Mouse (Mus musculus) midbrain, embryonic 11.5 days (tissue): ENCODE measurements around the gene Rbpjl. TPM values are rescaled to one million over a fixed set of nuclear protein-coding genes. Genes with fewer than 3 reads are reported as not detected.

Source experiments
- ATAC-seq: fragments of 200-750 bp; cut with Nextera tagmentation; 2 replicates; pipeline ENCODE4 v1.8.0; 2017; ENCODE audit warnings: moderate TSS enrichment, moderate library complexity; ENCODE audit not compliant: low FRiP score
- DNase-seq: peaks from one replicate; pipeline ENCODE4 v3.0.0; 2015; ENCODE audit warnings: low spot score; ENCODE audit errors: missing footprints
- H3K27ac ChIP-seq: fragments of 300-500 bp; sonication (generic); 2 replicates; pipeline ENCODE4 v1.5.1; 2014; ENCODE audit warnings: low read depth, low read length
- H3K27me3 ChIP-seq: fragments of 300-500 bp; sonication (generic); 2 replicates; pipeline ENCODE4 v1.6.1; 2014; ENCODE audit warnings: mild to moderate bottlenecking, low read length, moderate library complexity, mixed read lengths; ENCODE audit not compliant: control insufficient read depth, insufficient read depth
- H3K36me3 ChIP-seq: fragments of 300-500 bp; sonication (generic); 2 replicates; pipeline ENCODE4 v1.6.1; 2014; ENCODE audit warnings: mild to moderate bottlenecking, low read length, moderate library complexity, mixed read lengths; ENCODE audit not compliant: control insufficient read depth, insufficient read depth
- H3K4me1 ChIP-seq: fragments of 300-500 bp; sonication (generic); 2 replicates; pipeline ENCODE4 v1.6.1; 2014; ENCODE audit warnings: low read length; ENCODE audit not compliant: control insufficient read depth, insufficient read depth
- H3K4me2 ChIP-seq: fragments of 300-500 bp; sonication (generic); 2 replicates; pipeline ENCODE4 v1.6.1; 2014; ENCODE audit warnings: mild to moderate bottlenecking, moderate library complexity
- H3K4me3 ChIP-seq: fragments of 300-500 bp; sonication (generic); 2 replicates; pipeline ENCODE4 v1.5.1; 2014; ENCODE audit warnings: low read depth, low read length
- H3K9ac ChIP-seq: fragments of 300-500 bp; sonication (generic); 2 replicates; pipeline ENCODE4 v1.6.1; 2014; ENCODE audit warnings: low read length
- H3K9me3 ChIP-seq: fragments of 300-500 bp; sonication (generic); 2 replicates; pipeline ENCODE4 v1.6.1; 2016; ENCODE audit warnings: low read length; ENCODE audit not compliant: control insufficient read depth
- WGBS: fragments of 180-500 bp; shearing (Covaris S2); extraction: QIAGEN DNeasy Blood & Tissue Kit; methylation state at CpG from one replicate; pipeline ENCODE4 v1.1.7; 2014; 5-methylcytosine and 5-hydroxymethylcytosine counted together
- polyA plus RNA-seq: library from polyadenylated mRNA; unstranded; fragments of >200 nt; fragmentation: Nextera tagmentation; extraction: Ambion mirVana; gene quantifications from 2 replicates; pipeline ENCODE4 v1.2.1, GENCODE M21; 2014

Rbpjl gene
- polyA plus RNA-seq, 1 experiment from 2014 or later, result not detected

GRCm38 (mm10) chr2:164430697-164431096 is 27.8 kb downstream of the Rbpjl start:
- ATAC-seq (no peak), DNase-seq (peak; percentile 85)
- Histone ChIP-seq H3K4me2 (no peak overlapping the region; the same call in 1 of the 2 replicates), H3K27ac (no peak overlapping the region), H3K4me3 (no peak overlapping the region), H3K4me1 (peaks cover 4% of the 10 kb centered on the region; the same call in 1 of the 2 replicates), H3K36me3 (no peaks in the 10 kb centered on the region), H3K9me3 (no peaks in the 10 kb centered on the region), H3K9ac (no peak overlapping the region), H3K27me3 (no peaks in the 10 kb centered on the region)
- WGBS, result 29% methylated on average over 7 of the region's 7 CpGs

DNA sequence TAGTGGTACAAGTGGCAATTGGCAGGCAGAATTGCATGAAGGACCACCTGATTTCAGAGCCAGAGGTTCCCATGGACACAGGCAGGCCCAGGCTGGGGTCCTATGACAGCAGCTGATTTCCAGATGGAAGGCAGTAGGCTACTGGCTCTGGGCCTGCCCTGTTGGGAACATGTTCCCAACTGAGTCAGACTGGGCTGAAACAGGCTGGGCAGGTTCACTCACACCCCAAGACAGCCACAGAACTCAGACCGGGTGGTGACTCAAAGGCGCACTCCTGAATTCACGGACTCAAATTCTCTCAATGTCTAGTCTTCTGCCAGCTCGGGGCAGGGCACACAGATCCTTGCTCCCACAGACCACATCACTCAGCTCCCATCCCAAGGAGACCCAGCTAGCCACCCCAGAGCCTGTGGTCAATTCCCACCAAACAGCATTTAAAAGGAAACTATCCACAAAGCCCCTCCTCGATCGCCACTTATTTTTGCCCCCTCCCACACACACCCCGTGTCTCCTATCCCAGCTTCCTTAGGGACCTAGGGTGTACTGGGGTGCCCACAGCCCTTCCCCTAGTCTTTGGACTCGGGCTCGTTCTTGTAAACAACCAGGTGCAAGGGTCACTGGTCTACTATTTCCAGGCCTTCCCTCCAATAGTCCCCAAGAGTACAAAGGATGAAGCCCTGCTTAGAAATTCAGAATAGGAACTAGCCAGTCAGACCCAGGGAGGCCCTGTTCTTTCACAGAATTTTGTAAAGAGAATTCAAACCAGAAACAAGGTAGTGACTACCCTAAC is 28.9 kb downstream of the Rbpjl start:
- Histone ChIP-seq H3K4me1 (peaks cover 4% of the 10 kb centered on the region; the same call in 1 of the 2 replicates), H3K27me3 (no peaks in the 10 kb centered on the region), H3K9ac (no peak overlapping the region), H3K9me3 (no peaks in the 10 kb centered on the region), H3K4me3 (no peak overlapping the region), H3K36me3 (no peaks in the 10 kb centered on the region), H3K27ac (no peak overlapping the region), H3K4me2 (no peak overlapping the region)
- 63% methylated on average over 9 of the region's 9 CpGs for WGBS
- ATAC-seq, result no peak
- DNase-seq, result peak; percentile 82

- Histone ChIP-seq H3K4me2 (no peak overlapping the region), H3K9me3 (no peaks in the 10 kb centered on the region), H3K9ac (no peak overlapping the region), H3K27me3 (no peaks in the 10 kb centered on the region), H3K36me3 (no peaks in the 10 kb centered on the region), H3K4me1 (peaks cover 4% of the 10 kb centered on the region; the same call in 1 of the 2 replicates), H3K4me3 (no peak overlapping the region), H3K27ac (no peak overlapping the region)
- no peak for ATAC-seq
- 37% methylated on average over 22 of the region's 22 CpGs for WGBS
- peak; percentile 82 for DNase-seq
Measured at GRCm38 (mm10) chr2:164432541-164433191, 29.7 kb downstream of the Rbpjl start.

DNA sequence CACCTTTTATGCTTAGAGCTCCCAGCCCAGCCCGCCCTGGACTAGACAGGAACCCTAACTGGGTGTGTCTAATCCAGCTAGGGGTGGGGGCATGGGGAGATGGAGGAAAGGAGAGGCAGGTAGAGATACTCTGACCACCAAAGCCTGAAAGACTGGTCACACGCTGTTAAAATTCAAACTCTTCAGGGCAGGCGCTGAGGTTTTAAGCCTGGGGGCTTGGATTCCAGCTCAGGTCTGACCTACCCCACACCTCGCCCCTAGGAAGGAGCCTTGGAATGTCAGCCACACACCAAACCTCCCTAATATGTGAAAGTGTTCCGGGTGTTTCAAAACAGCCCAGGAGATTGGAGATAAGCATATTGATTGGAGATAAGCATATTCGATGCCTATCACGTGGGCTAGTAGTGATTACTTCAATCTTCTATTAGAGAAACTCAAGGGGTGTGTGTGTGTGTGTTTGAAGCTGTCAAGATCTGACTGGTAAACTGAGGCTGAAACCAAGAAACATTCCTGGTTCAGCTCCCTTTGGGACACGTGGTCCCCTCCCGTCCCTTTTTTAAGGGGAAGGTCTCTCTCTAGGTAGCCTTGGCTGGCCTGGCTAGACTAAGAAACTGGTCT is 30.4 kb downstream of the Rbpjl start:
- 82% methylated on average over 9 of the region's 9 CpGs for WGBS
- no peaks in the 10 kb centered on the region for H3K36me3 ChIP-seq
- H3K4me2 ChIP-seq, result no peak overlapping the region
- DNase-seq (peak; percentile 51), ATAC-seq (no peak)
- H3K27ac ChIP-seq, result no peak overlapping the region
- H3K4me3 ChIP-seq, result no peak overlapping the region
- no peaks in the 10 kb centered on the region for H3K27me3 ChIP-seq
- H3K9me3 ChIP-seq, result no peaks in the 10 kb centered on the region
- H3K9ac ChIP-seq, result no peak overlapping the region
- peaks cover 4% of the 10 kb centered on the region; the same call in 1 of the 2 replicates for H3K4me1 ChIP-seq

- no peak overlapping the region for H3K9ac ChIP-seq
- no peak overlapping the region for H3K27ac ChIP-seq
- H3K4me3 ChIP-seq, result no peak overlapping the region
- no peak for ATAC-seq
- WGBS, result 89% methylated on average over 3 of the region's 3 CpGs
- H3K9me3 ChIP-seq, result no peaks in the 10 kb centered on the region
- H3K4me1 ChIP-seq, result peaks cover 4% of the 10 kb centered on the region; the same call in 1 of the 2 replicates
- H3K36me3 ChIP-seq, result no peaks in the 10 kb centered on the region
- H3K4me2 ChIP-seq, result no peak overlapping the region
- DNase-seq, result no peak
- H3K27me3 ChIP-seq, result no peaks in the 10 kb centered on the region
Measured at GRCm38 (mm10) chr2:164434681-164435080, 31.7 kb downstream of the Rbpjl start.

GRCm38 (mm10) chr2:164435216-164436090 is 32.5 kb downstream of the Rbpjl start:
- 64% methylated on average over 5 of the region's 5 CpGs for WGBS
- Histone ChIP-seq H3K4me3 (no peak overlapping the region), H3K36me3 (no peaks in the 10 kb centered on the region), H3K9ac (no peak overlapping the region), H3K27ac (no peak overlapping the region), H3K27me3 (no peaks in the 10 kb centered on the region), H3K9me3 (no peaks in the 10 kb centered on the region), H3K4me1 (peaks cover 4% of the 10 kb centered on the region; the same call in 1 of the 2 replicates), H3K4me2 (no peak overlapping the region)
- no peak for ATAC-seq
- no peak for DNase-seq

DNA sequence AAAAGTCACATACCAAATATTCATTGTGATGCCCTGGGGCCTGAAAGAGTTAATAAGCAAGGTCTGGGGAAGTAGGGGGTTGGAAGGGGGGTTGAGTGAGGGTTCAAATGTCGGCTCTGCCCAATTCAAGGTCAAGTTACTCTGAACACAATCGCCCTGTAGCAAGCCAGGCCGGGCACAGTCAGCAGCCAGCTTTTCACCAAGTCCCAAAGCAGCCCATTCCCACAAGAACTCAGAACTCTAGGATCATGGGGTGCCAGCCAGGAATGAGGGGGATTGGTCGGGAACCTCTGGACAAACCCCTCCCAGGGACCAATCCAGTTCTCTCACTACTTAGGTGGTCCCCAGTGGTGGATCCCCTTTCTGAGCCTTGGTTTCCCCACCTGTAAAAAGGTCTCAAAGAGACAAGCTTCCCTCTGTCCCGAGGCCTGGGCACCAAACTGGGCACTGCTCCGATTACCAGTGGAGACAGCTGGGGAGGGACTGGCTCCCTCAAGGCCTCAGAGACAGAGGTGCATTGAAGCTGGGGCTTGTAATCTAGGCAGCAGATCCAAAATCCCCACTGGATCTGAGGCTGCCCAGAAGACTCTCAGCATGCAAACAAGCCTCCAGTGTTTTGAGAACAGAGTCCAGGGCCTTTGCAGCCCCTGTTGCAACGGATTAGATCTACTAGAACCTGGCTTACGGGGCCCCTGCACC is 33.4 kb downstream of the Rbpjl start:
- H3K4me1 ChIP-seq, result peaks cover 6% of the 10 kb centered on the region
- no peaks in the 10 kb centered on the region for H3K36me3 ChIP-seq
- H3K27ac ChIP-seq, result no peak overlapping the region
- H3K9ac ChIP-seq, result 0 out of 2 replicates have a peak overlapping the region, but pooled peaks have one; percentile 4
- no peak overlapping the region for H3K4me2 ChIP-seq
- no peaks in the 10 kb centered on the region for H3K9me3 ChIP-seq
- WGBS, result 19% methylated on average over 8 of the region's 8 CpGs
- ATAC-seq, result no peak
- H3K4me3 ChIP-seq, result no peak overlapping the region
- DNase-seq, result peak; percentile 72
- H3K27me3 ChIP-seq, result peaks cover 4% of the 10 kb centered on the region

DNA sequence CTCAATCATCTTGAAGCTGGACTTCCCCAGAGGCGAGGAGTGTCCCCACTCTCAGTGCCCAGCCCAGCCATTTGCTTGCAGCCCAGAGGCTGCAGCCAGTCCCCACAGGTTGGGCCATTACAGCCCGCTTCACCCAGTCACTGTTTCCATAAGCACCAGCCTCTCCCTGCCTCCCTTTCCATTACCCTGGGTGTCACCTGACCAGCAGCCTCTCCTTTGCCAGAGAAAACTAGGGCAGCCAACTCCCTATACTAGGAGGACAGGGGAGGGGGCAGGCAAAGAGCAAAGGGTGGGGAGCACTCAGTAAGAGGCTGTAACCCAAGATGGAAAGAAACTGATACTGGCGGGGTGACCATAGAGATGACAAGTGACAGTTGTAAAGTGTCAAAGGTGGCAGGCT is 34.0 kb downstream of the Rbpjl start:
- Histone ChIP-seq H3K4me3 (no peak overlapping the region), H3K27me3 (peaks cover 6% of the 10 kb centered on the region), H3K4me1 (peaks cover 10% of the 10 kb centered on the region), H3K9me3 (no peaks in the 10 kb centered on the region), H3K36me3 (no peaks in the 10 kb centered on the region), H3K27ac (no peak overlapping the region), H3K4me2 (no peak overlapping the region), H3K9ac (0 out of 2 replicates have a peak overlapping the region, but pooled peaks have one; percentile 4)
- no peak for ATAC-seq
- no peak for DNase-seq
- 55% methylated on average over 3 of the region's 3 CpGs for WGBS
